13 mouse cellular contexts compared by ENCODE assay signal in genomic region chr8:66688395-66688794, GRCm38 (mm10). TPM values are rescaled to one million over a fixed set of nuclear protein-coding genes. Genes with fewer than 3 reads are reported as not detected.
A peak's percentile ranks its signal among the peaks of the same experiment; 100 is the strongest.
DNase-seq lines count a peak whose midpoint lies in the region; ATAC-seq and TF ChIP-seq lines count a peak whose summit lies in the region.
"Had no signal": no experiment of that assay in that cellular context is flagged by ENCODE, and none has a peak within 500 bp of the region (broad histone marks: within the 10 kb centered on the region; RNA-seq: fewer than 3 reads in every experiment).

No protein-coding gene starts in this region.

- 41% methylated on average over 6 of the region's 6 CpGs for WGBS in embryonic facial prominence, embryonic 14.5 days
- 34% methylated on average over 6 of the region's 6 CpGs for WGBS in hindbrain, embryonic 13.5 days
- WGBS in midbrain, postnatal 0 days = 24% methylated on average over 6 of the region's 6 CpGs

- no peaks in the 10 kb centered on the region for H3K4me1 ChIP-seq in embryonic facial prominence, embryonic 14.5 days (ENCODE audit: control insufficient read depth, insufficient read depth, low read length)
- peaks cover 16% of the 10 kb centered on the region for H3K4me1 ChIP-seq in hindbrain, embryonic 13.5 days (replicated peaks)
- 0 out of 2 replicates have a peak, but pooled peaks cover 4% of the 10 kb centered on the region for H3K4me1 ChIP-seq in midbrain, postnatal 0 days (ENCODE audit: insufficient read depth, low read length)

- no peaks in the 10 kb centered on the region for H3K9me3 ChIP-seq in embryonic facial prominence, embryonic 14.5 days (ENCODE audit: control insufficient read depth, low read length)
- H3K9me3 ChIP-seq in hindbrain, embryonic 13.5 days = no peaks in the 10 kb centered on the region
- H3K9me3 ChIP-seq in midbrain, postnatal 0 days (ENCODE audit: low read length) = no peaks in the 10 kb centered on the region

- no peak overlapping the region for H3K27ac ChIP-seq in embryonic facial prominence, embryonic 14.5 days (replicated peaks; ENCODE audit: low read depth, low read length)
- H3K27ac ChIP-seq in hindbrain, embryonic 13.5 days = no peak overlapping the region
- no peak overlapping the region for H3K27ac ChIP-seq in midbrain, postnatal 0 days (ENCODE audit: low read depth, low read length)

- ATAC-seq in embryonic facial prominence, embryonic 14.5 days (ENCODE audit: low read depth) = no peak
- peak; percentile 59; the same call in 1 of the 2 replicates for ATAC-seq in hindbrain, embryonic 13.5 days (ENCODE audit: low FRiP score)
- ATAC-seq in midbrain, postnatal 0 days (ENCODE audit: low FRiP score) = no peak
- ATAC-seq in inflammation-experienced regulatory T-cells, adult 6 months = no peak

- intact Hi-C loops in gastrocnemius, postnatal 36 days (cut with DNase I) = no loop called here

- H3K36me3 ChIP-seq in embryonic facial prominence, embryonic 14.5 days (ENCODE audit: control insufficient read depth, insufficient read depth, low read length) = no peaks in the 10 kb centered on the region
- H3K36me3 ChIP-seq in hindbrain, embryonic 13.5 days = no peaks in the 10 kb centered on the region
- H3K36me3 ChIP-seq in midbrain, postnatal 0 days (ENCODE audit: insufficient read depth, low read length) = no peaks in the 10 kb centered on the region

- peak overlapping the region; percentile 43 for H3K4me3 ChIP-seq in embryonic facial prominence, embryonic 14.5 days (ENCODE audit: low read depth, low read length)
- H3K4me3 ChIP-seq in hindbrain, embryonic 13.5 days = peak overlapping the region; percentile 56
- peak overlapping the region; percentile 56 for H3K4me3 ChIP-seq in midbrain, postnatal 0 days (ENCODE audit: low read depth, low read length)

- DNase-seq in layer of hippocampus, adult 11-12 months (ENCODE audit: low spot score) = peak; percentile 12
- no peak for DNase-seq in layer of hippocampus, postnatal 10 days (ENCODE audit: low spot score in 2 of 2)
- no peak for DNase-seq in embryonic facial prominence, embryonic 14.5 days (ENCODE audit: low spot score)
- DNase-seq in midbrain, postnatal 0 days (ENCODE audit: low spot score) = no peak
- no peak for DNase-seq in cerebellum, postnatal 36 days
- no peak for DNase-seq in gastrocnemius, postnatal 36 days
- DNase-seq: heart, postnatal 4 days; thymus, postnatal 36 days had no signal

- peaks cover 45% of the 10 kb centered on the region for H3K27me3 ChIP-seq in embryonic facial prominence, embryonic 14.5 days (replicated peaks; ENCODE audit: control insufficient read depth, insufficient read depth, low read length)
- H3K27me3 ChIP-seq in hindbrain, embryonic 13.5 days = peaks cover 23% of the 10 kb centered on the region; the same call in 1 of the 2 replicates
- no peaks in the 10 kb centered on the region for H3K27me3 ChIP-seq in midbrain, postnatal 0 days (ENCODE audit: insufficient read depth, low read length)

- H3K4me2 ChIP-seq in embryonic facial prominence, embryonic 14.5 days (ENCODE audit: low read depth, low read length) = peak overlapping the region; percentile 73
- peak overlapping the region; percentile 90 for H3K4me2 ChIP-seq in hindbrain, embryonic 13.5 days
- peak overlapping the region; percentile 84 for H3K4me2 ChIP-seq in midbrain, postnatal 0 days (ENCODE audit: low read depth, low read length, poor library complexity, severe bottlenecking)

- TF ChIP-seq CTCF in midbrain, postnatal 0 days (IDR thresholded peaks at IDR 0.05) = no peak

- no peak overlapping the region for H3K9ac ChIP-seq in embryonic facial prominence, embryonic 14.5 days (ENCODE audit: low read depth, low read length)
- no peak overlapping the region for H3K9ac ChIP-seq in hindbrain, embryonic 13.5 days
- H3K9ac ChIP-seq in midbrain, postnatal 0 days (replicated peaks; ENCODE audit: low read length, poor library complexity, severe bottlenecking) = 0 out of 2 replicates have a peak overlapping the region, but pooled peaks have one; percentile 71

RNA-seq across cellular contexts. Expression of gene Npy5r, which starts 0.5 kb away (rescaled TPM):
- 1 to 10 TPM; 4.8 to 5.2 TPM for total RNA-seq in layer of hippocampus, postnatal 10 days (2021)
- polyA plus RNA-seq in embryonic facial prominence, embryonic 14.5 days (2014; fragmentation: Nextera tagmentation; extraction: Ambion mirVana) = 0.14 and 0.35 TPM in 2 replicates
- polyA plus RNA-seq in hindbrain, embryonic 13.5 days (2015; fragmentation: Nextera tagmentation; extraction: Ambion mirVana) = 1.1 and 1.6 TPM in 2 replicates
- 3.0 TPM in 2 replicates for total RNA-seq in midbrain, postnatal 0 days (2014; rRNA removed)
- 1.4 and 1.5 TPM in 2 replicates for polyA plus RNA-seq in midbrain, postnatal 0 days (2015; fragmentation: Nextera tagmentation; extraction: Ambion mirVana)
- polyA plus RNA-seq in inflammation-experienced regulatory T-cells, adult 6 months (2017; shearing (Covaris generic)) = not detected
- total RNA-seq in gastrocnemius, postnatal 36 days (2021) = not detected
- total RNA-seq: adrenal gland, postnatal 4 days; ES-E14; heart, postnatal 4 days; megakaryocyte progenitor cell, adult 5-6 weeks had no signal

RNA-seq across cellular contexts. Expression of gene Npy1r, which starts 8.6 kb away (rescaled TPM):
- total RNA-seq in layer of hippocampus, postnatal 10 days (2021) = 10 to 100 TPM; 26.7 to 29.6 TPM
- polyA plus RNA-seq in embryonic facial prominence, embryonic 14.5 days (2014; fragmentation: Nextera tagmentation; extraction: Ambion mirVana) = 2.6 and 2.8 TPM in 2 replicates
- 7.7 and 7.9 TPM in 2 replicates for polyA plus RNA-seq in hindbrain, embryonic 13.5 days (2015; fragmentation: Nextera tagmentation; extraction: Ambion mirVana)
- total RNA-seq in midbrain, postnatal 0 days (2014; rRNA removed) = 9.1 and 9.6 TPM in 2 replicates
- polyA plus RNA-seq in midbrain, postnatal 0 days (2015; fragmentation: Nextera tagmentation; extraction: Ambion mirVana) = 5.6 and 6.5 TPM in 2 replicates
- not detected for polyA plus RNA-seq in inflammation-experienced regulatory T-cells, adult 6 months (2017; shearing (Covaris generic))
- 1 to 10 TPM; 1.3 to 1.6 TPM for total RNA-seq in gastrocnemius, postnatal 36 days (2021)
- total RNA-seq: megakaryocyte progenitor cell, adult 5-6 weeks had no signal
